In genomic region chr17:83962126-83962525, GRCm38 (mm10) we compare ENCODE assay signal across 11 mouse cellular contexts.
A peak's percentile ranks its signal among the peaks of the same experiment; 100 is the strongest.
DNase-seq lines count a peak whose midpoint lies in the region; ATAC-seq lines count a peak whose summit lies in the region.
"Had no signal": no experiment of that assay in that cellular context is flagged by ENCODE, and none has a peak within 500 bp of the region (broad histone marks: within the 10 kb centered on the region; RNA-seq: fewer than 3 reads in every experiment).

No protein-coding gene starts in this region.

- no peak overlapping the region for H3K4me3 ChIP-seq in lung, embryonic 15.5 days
- no peak overlapping the region for H3K4me3 ChIP-seq in embryonic facial prominence, embryonic 10.5 days
- no peak overlapping the region for H3K4me3 ChIP-seq in limb, embryonic 15.5 days
- no peak overlapping the region for H3K4me3 ChIP-seq in stomach, embryonic 14.5 days (ENCODE audit: low read depth, low read length)

- H3K27ac ChIP-seq in lung, embryonic 15.5 days, result peak overlapping the region; percentile 20; the same call in 1 of the 2 replicates
- H3K27ac ChIP-seq in embryonic facial prominence, embryonic 10.5 days (replicated peaks), result peak overlapping the region; percentile 92; the same call in 1 of the 2 replicates
- peak overlapping the region; percentile 11; the same call in 1 of the 2 replicates for H3K27ac ChIP-seq in limb, embryonic 15.5 days
- H3K27ac ChIP-seq in stomach, embryonic 14.5 days (ENCODE audit: low read length), result peak overlapping the region; percentile 71; the same call in 1 of the 2 replicates

- DNase-seq in lung, postnatal 25 days (ENCODE audit: low spot score), result no peak
- no peak for DNase-seq in embryonic facial prominence, embryonic 10.5 days (ENCODE audit: low spot score)
- no peak for DNase-seq in cerebellum, adult 9-11 months
- no peak for DNase-seq in cerebellum, adult 18-20 months
- DNase-seq: adrenal gland, adult 8-10 months; cerebellum, adult 11 months; lung, postnatal 10 days had no signal

- 86% methylated on average over 6 of the region's 6 CpGs for WGBS in lung, embryonic 15.5 days
- WGBS in embryonic facial prominence, embryonic 10.5 days, result 88% methylated on average over 6 of the region's 6 CpGs
- WGBS in limb, embryonic 15.5 days, result 81% methylated on average over 6 of the region's 6 CpGs
- 81% methylated on average over 6 of the region's 6 CpGs for WGBS in stomach, embryonic 14.5 days

- no peaks in the 10 kb centered on the region for H3K27me3 ChIP-seq in lung, embryonic 15.5 days
- no peaks in the 10 kb centered on the region for H3K27me3 ChIP-seq in embryonic facial prominence, embryonic 10.5 days (replicated peaks; ENCODE audit: low read depth, poor library complexity, severe bottlenecking)
- H3K27me3 ChIP-seq in limb, embryonic 15.5 days, result no peaks in the 10 kb centered on the region
- no peaks in the 10 kb centered on the region for H3K27me3 ChIP-seq in stomach, embryonic 14.5 days (ENCODE audit: control insufficient read depth, insufficient read depth, low read length)

- H3K9ac ChIP-seq in lung, embryonic 15.5 days, result no peak overlapping the region
- H3K9ac ChIP-seq in limb, embryonic 15.5 days, result no peak overlapping the region
- no peak overlapping the region for H3K9ac ChIP-seq in stomach, embryonic 14.5 days (replicated peaks; ENCODE audit: low read depth, low read length)

- H3K9me3 ChIP-seq in lung, embryonic 15.5 days, result no peaks in the 10 kb centered on the region
- no peaks in the 10 kb centered on the region for H3K9me3 ChIP-seq in embryonic facial prominence, embryonic 10.5 days
- H3K9me3 ChIP-seq in limb, embryonic 15.5 days, result no peaks in the 10 kb centered on the region
- no peaks in the 10 kb centered on the region for H3K9me3 ChIP-seq in stomach, embryonic 14.5 days (ENCODE audit: control insufficient read depth, low read depth, low read length)

- H3K4me2 ChIP-seq in lung, embryonic 15.5 days, result no peak overlapping the region
- H3K4me2 ChIP-seq in limb, embryonic 15.5 days, result no peak overlapping the region
- no peak overlapping the region for H3K4me2 ChIP-seq in stomach, embryonic 14.5 days (replicated peaks; ENCODE audit: low read depth, low read length)

- H3K4me1 ChIP-seq in lung, embryonic 15.5 days, result peaks cover 67% of the 10 kb centered on the region
- peaks cover 74% of the 10 kb centered on the region for H3K4me1 ChIP-seq in embryonic facial prominence, embryonic 10.5 days
- peaks cover 70% of the 10 kb centered on the region for H3K4me1 ChIP-seq in limb, embryonic 15.5 days
- H3K4me1 ChIP-seq in stomach, embryonic 14.5 days (ENCODE audit: control insufficient read depth, insufficient read depth, low read length), result peaks cover 61% of the 10 kb centered on the region

- H3K36me3 ChIP-seq in lung, embryonic 15.5 days, result no peaks in the 10 kb centered on the region
- no peaks in the 10 kb centered on the region for H3K36me3 ChIP-seq in embryonic facial prominence, embryonic 10.5 days (replicated peaks)
- H3K36me3 ChIP-seq in limb, embryonic 15.5 days, result no peaks in the 10 kb centered on the region
- no peaks in the 10 kb centered on the region for H3K36me3 ChIP-seq in stomach, embryonic 14.5 days (ENCODE audit: control insufficient read depth, insufficient read depth, low read length)

- ATAC-seq in lung, embryonic 15.5 days (ENCODE audit: borderline replicate concordance, extremely low read depth, low FRiP score, low TSS enrichment), result no peak
- ATAC-seq in limb, embryonic 15.5 days (ENCODE audit: insufficient number of reproducible peaks, low FRiP score, low TSS enrichment, low read depth), result no peak
- no peak for ATAC-seq in stomach, embryonic 14.5 days (ENCODE audit: insufficient number of reproducible peaks, insufficient read depth, low FRiP score, low read depth)
- ATAC-seq: intestine, embryonic 16.5 days had no signal

Comparison
In these comparisons a context has a peak if more than half of its experiments do, and no peak if none do; other contexts are left out.
1. H3K27ac ChIP-seq: peak in every context shown above with its lines; median percentile 92 in embryonic facial prominence, embryonic 10.5 days; 71 in stomach, embryonic 14.5 days; 20 in lung, embryonic 15.5 days; 11 in limb, embryonic 15.5 days.